Mouse (Mus musculus) megakaryocyte, embryonic 14.5 days (primary cell): ENCODE measurements around the gene Pamr1.

Source experiments
- FLI1 ChIP-seq: IDR thresholded peaks from 2 replicates; pipeline ENCODE4 v1.6.1; 2012; ENCODE audit warnings: low read length, inconsistent platforms, mixed read lengths
- GATA1 ChIP-seq: IDR thresholded peaks from 3 replicates; pipeline ENCODE4 v1.6.1; 2012; ENCODE audit warnings: mixed read lengths, low read length, inconsistent platforms, borderline replicate concordance

DNA sequence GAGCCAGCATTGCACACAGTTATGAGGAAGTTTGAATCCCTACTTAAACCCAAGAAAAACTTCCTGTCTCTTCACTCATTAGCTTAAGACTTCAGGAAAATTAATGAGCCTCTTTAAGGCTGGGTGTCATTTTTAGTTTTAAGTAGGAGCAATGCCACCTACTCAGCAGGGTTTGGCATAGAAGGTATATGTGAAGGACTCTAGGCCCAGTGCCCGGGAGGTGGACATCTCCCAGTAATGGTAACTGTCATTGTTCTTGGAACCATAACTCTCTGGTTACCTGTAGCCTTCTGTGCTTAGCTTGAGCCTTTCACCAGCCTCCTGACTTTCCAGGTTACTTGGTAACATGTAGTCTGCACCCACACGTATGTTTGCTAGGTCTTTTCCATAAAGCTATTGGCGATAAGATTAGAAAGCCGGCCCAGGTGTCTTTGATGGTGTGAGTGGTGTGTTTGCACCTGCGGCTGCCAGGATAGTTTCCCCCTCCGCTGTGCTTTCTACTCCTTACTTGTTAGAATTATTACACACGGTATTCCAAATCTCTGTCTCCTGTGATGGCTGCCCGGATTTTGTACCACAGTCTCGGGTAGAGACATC is 127.0 kb downstream of the Pamr1 start:
- no peak for TF ChIP-seq GATA1
- TF ChIP-seq FLI1: no peak
